Mouse (Mus musculus): ENCODE measurements at regions not wholly inside any gene's neighbourhood (a gene's known extent, or its start where the extent isn't known, plus 50 kb on each side); places are given as distances from the start of the nearest gene placed in this dataset.

DNA sequence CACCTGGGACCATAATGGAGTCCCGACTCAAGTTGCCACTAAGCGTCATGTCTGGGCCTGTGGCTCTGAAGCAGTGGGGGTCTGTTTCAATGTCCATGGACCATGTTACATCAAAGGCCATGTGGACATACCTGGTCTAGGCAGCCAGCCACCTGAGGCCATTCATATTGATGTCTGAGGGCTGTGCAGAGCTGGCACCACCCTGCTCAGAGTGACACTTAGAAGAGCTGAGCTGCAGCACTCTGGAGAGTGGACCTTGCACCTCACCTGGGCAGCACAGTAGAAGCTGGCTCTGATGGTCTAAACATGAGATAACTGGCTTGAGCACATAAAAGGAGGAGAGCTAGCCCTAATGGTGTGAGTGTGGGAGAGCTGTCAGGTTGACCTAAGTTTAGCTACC is 338.1 kb downstream of the Rps15a start:
- Histone ChIP-seq H3K9me3 (ENCODE audit: control insufficient read depth, low read length) (0 out of 2 replicates have a peak, but pooled peaks cover 2% of the 10 kb centered on the region), H3K4me2 (ENCODE audit: low read length) (no peak overlapping the region), H3K9ac (ENCODE audit: low read length) (no peak overlapping the region), H3K27me3 (replicated peaks; ENCODE audit: control insufficient read depth, insufficient read depth, low read length) (no peaks in the 10 kb centered on the region), H3K4me3 (ENCODE audit: low read depth, low read length) (no peak overlapping the region), H3K27ac (ENCODE audit: low read depth) (no peak overlapping the region), H3K36me3 (ENCODE audit: control insufficient read depth, insufficient read depth, low read length) (no peaks in the 10 kb centered on the region), H3K4me1 (replicated peaks; ENCODE audit: control insufficient read depth, insufficient read depth, low read length) (no peaks in the 10 kb centered on the region)
- ATAC-seq (replicated peaks; ENCODE audit: low FRiP score, low TSS enrichment, low read depth) (no peak), DNase-seq (ENCODE audit: low spot score) (peak; percentile 37)
- WGBS, result 96% methylated on average over 2 of the region's 2 CpGs

DNA sequence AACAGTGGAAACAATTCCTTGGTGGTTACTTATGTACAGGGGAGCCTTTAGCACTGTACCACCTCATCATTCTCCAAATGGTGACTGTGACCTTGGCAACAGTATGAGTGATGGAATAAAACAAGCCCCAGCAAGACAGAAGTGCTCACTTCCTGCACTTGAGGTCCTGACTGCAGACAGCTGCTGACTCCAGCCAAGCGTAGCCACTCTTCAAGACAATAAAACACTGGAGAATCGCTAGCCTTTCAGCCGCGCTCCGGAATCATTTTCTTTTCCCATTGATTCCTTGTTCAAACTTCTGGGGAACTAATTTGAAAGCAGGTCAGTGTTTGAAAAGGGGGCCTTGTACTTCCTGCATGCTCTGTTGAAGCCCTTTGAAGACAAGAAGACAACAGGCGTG is 344.2 kb downstream of the Rps15a start:
- Histone ChIP-seq H3K9me3 (ENCODE audit: control insufficient read depth, low read length) (0 out of 2 replicates have a peak, but pooled peaks cover 2% of the 10 kb centered on the region), H3K36me3 (ENCODE audit: control insufficient read depth, insufficient read depth, low read length) (no peaks in the 10 kb centered on the region), H3K27ac (ENCODE audit: low read depth) (no peak overlapping the region), H3K4me1 (replicated peaks; ENCODE audit: control insufficient read depth, insufficient read depth, low read length) (peaks cover 5% of the 10 kb centered on the region), H3K4me3 (ENCODE audit: low read depth, low read length) (no peak overlapping the region), H3K27me3 (replicated peaks; ENCODE audit: control insufficient read depth, insufficient read depth, low read length) (no peaks in the 10 kb centered on the region), H3K9ac (ENCODE audit: low read length) (no peak overlapping the region), H3K4me2 (ENCODE audit: low read length) (no peak overlapping the region)
- DNase-seq (ENCODE audit: low spot score), result no peak
- ATAC-seq (replicated peaks; ENCODE audit: low FRiP score, low TSS enrichment, low read depth), result no peak
- WGBS, result 45% methylated on average over 6 of the region's 6 CpGs

DNA sequence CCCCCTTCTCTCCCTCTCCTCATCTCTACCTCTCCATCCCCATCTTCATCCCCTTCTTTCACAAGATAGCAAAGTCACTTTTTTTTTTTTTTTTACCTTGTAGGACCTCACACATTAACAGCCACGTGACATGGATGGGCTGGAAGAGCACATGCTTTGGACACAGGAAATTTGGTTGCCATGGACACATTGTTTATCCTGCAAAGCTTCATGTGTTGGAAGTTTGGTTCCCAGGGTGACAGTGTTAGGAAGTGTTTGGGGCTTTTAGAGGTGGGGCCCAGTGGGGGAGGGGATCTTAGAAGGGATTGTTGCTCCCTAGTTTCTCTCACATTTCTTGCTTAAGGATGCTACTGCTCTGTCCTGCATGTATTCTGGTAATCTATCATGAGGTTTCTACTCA is 356.5 kb downstream of the Rps15a start:
- DNase-seq (ENCODE audit: low spot score), result no peak
- no peak overlapping the region for H3K9ac ChIP-seq (ENCODE audit: low read length)
- no peaks in the 10 kb centered on the region for H3K9me3 ChIP-seq (ENCODE audit: control insufficient read depth, low read length)
- no peaks in the 10 kb centered on the region for H3K27me3 ChIP-seq (replicated peaks; ENCODE audit: control insufficient read depth, insufficient read depth, low read length)
- 20% methylated on average over 1 of the region's 1 CpGs for WGBS
- 0 out of 2 replicates have a peak, but pooled peaks cover 6% of the 10 kb centered on the region for H3K4me1 ChIP-seq (replicated peaks; ENCODE audit: control insufficient read depth, insufficient read depth, low read length)
- no peak for ATAC-seq (replicated peaks; ENCODE audit: low FRiP score, low TSS enrichment, low read depth)
- no peak overlapping the region for H3K4me2 ChIP-seq (ENCODE audit: low read length)
- no peak overlapping the region for H3K27ac ChIP-seq (ENCODE audit: low read depth)
- H3K4me3 ChIP-seq (ENCODE audit: low read depth, low read length), result no peak overlapping the region
- H3K36me3 ChIP-seq (ENCODE audit: control insufficient read depth, insufficient read depth, low read length), result no peaks in the 10 kb centered on the region

- no peaks in the 10 kb centered on the region for H3K27me3 ChIP-seq (replicated peaks; ENCODE audit: control insufficient read depth, insufficient read depth, low read length)
- H3K27ac ChIP-seq (ENCODE audit: low read depth), result no peak overlapping the region
- WGBS, result 13% methylated on average over 4 of the region's 4 CpGs
- ATAC-seq (replicated peaks; ENCODE audit: low FRiP score, low TSS enrichment, low read depth), result no peak
- H3K36me3 ChIP-seq (ENCODE audit: control insufficient read depth, insufficient read depth, low read length), result no peaks in the 10 kb centered on the region
- H3K4me1 ChIP-seq (replicated peaks; ENCODE audit: control insufficient read depth, insufficient read depth, low read length), result peaks cover 19% of the 10 kb centered on the region
- no peak for DNase-seq (ENCODE audit: low spot score)
- H3K4me2 ChIP-seq (ENCODE audit: low read length), result no peak overlapping the region
- no peak overlapping the region for H3K9ac ChIP-seq (ENCODE audit: low read length)
- H3K9me3 ChIP-seq (ENCODE audit: control insufficient read depth, low read length), result no peaks in the 10 kb centered on the region
- H3K4me3 ChIP-seq (ENCODE audit: low read depth, low read length), result no peak overlapping the region
Observed at GRCm38 (mm10) chr7:117757033-117757432, 359.0 kb downstream of the Rps15a start.

GRCm38 (mm10) chr7:117755830-117756229 is 360.2 kb downstream of the Rps15a start:
- Histone ChIP-seq H3K9me3 (ENCODE audit: control insufficient read depth, low read length) (no peaks in the 10 kb centered on the region), H3K27me3 (replicated peaks; ENCODE audit: control insufficient read depth, insufficient read depth, low read length) (no peaks in the 10 kb centered on the region), H3K4me2 (ENCODE audit: low read length) (no peak overlapping the region), H3K4me3 (ENCODE audit: low read depth, low read length) (no peak overlapping the region), H3K4me1 (replicated peaks; ENCODE audit: control insufficient read depth, insufficient read depth, low read length) (peaks cover 19% of the 10 kb centered on the region), H3K27ac (ENCODE audit: low read depth) (no peak overlapping the region), H3K36me3 (ENCODE audit: control insufficient read depth, insufficient read depth, low read length) (no peaks in the 10 kb centered on the region), H3K9ac (ENCODE audit: low read length) (no peak overlapping the region)
- ATAC-seq (replicated peaks; ENCODE audit: low FRiP score, low TSS enrichment, low read depth), result no peak
- DNase-seq (ENCODE audit: low spot score), result no peak
- 59% methylated on average over 5 of the region's 5 CpGs for WGBS

- Histone ChIP-seq H3K4me3 (ENCODE audit: low read depth, low read length) (no peak overlapping the region), H3K27me3 (replicated peaks; ENCODE audit: control insufficient read depth, insufficient read depth, low read length) (no peaks in the 10 kb centered on the region), H3K27ac (ENCODE audit: low read depth) (0 out of 2 replicates have a peak overlapping the region, but pooled peaks have one; percentile 18), H3K4me1 (replicated peaks; ENCODE audit: control insufficient read depth, insufficient read depth, low read length) (peaks cover 19% of the 10 kb centered on the region), H3K4me2 (ENCODE audit: low read length) (no peak overlapping the region), H3K9me3 (ENCODE audit: control insufficient read depth, low read length) (no peaks in the 10 kb centered on the region), H3K36me3 (ENCODE audit: control insufficient read depth, insufficient read depth, low read length) (no peaks in the 10 kb centered on the region), H3K9ac (ENCODE audit: low read length) (no peak overlapping the region)
- 52% methylated on average over 5 of the region's 5 CpGs for WGBS
- no peak for ATAC-seq (replicated peaks; ENCODE audit: low FRiP score, low TSS enrichment, low read depth)
- no peak for DNase-seq (ENCODE audit: low spot score)
Observed at GRCm38 (mm10) chr7:117753296-117753695, 362.7 kb downstream of the Rps15a start.

GRCm38 (mm10) chr7:117752302-117753185 is 363.4 kb downstream of the Rps15a start:
- Histone ChIP-seq H3K4me1 (replicated peaks; ENCODE audit: control insufficient read depth, insufficient read depth, low read length) (peaks cover 19% of the 10 kb centered on the region), H3K9ac (ENCODE audit: low read length) (no peak overlapping the region), H3K4me2 (ENCODE audit: low read length) (no peak overlapping the region), H3K4me3 (ENCODE audit: low read depth, low read length) (no peak overlapping the region), H3K9me3 (ENCODE audit: control insufficient read depth, low read length) (no peaks in the 10 kb centered on the region), H3K27ac (ENCODE audit: low read depth) (0 out of 2 replicates have a peak overlapping the region, but pooled peaks have one; percentile 18), H3K36me3 (ENCODE audit: control insufficient read depth, insufficient read depth, low read length) (no peaks in the 10 kb centered on the region), H3K27me3 (replicated peaks; ENCODE audit: control insufficient read depth, insufficient read depth, low read length) (no peaks in the 10 kb centered on the region)
- ATAC-seq (replicated peaks; ENCODE audit: low FRiP score, low TSS enrichment, low read depth) (no peak), DNase-seq (ENCODE audit: low spot score) (no peak)
- 45% methylated on average over 12 of the region's 12 CpGs for WGBS

DNA sequence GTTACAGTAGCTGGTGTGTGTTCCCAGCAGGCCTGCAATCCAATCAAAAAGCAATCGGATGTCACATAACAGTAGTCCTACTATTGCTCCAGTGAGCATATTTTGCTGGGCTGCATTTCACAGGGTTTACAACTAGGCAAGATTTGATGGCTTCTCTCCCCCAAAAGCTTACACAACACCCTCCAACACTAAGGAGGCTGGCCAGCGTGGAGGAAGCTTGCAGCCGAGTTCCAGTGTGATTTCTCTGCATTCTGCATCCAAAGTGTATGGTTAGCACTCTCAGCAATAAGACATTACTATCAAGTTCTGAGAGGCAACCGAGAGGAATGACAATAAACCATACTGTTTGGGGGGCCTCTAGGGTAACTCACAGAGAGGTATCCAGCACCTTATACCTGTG is 367.2 kb downstream of the Xylt1 start:
- DNase-seq (ENCODE audit: low spot score) (no peak), ATAC-seq (replicated peaks; ENCODE audit: low FRiP score, low TSS enrichment, low read depth) (no peak)
- WGBS, result 82% methylated on average over 4 of the region's 4 CpGs
- Histone ChIP-seq H3K9ac (ENCODE audit: low read length) (no peak overlapping the region), H3K27me3 (replicated peaks; ENCODE audit: control insufficient read depth, insufficient read depth, low read length) (no peaks in the 10 kb centered on the region), H3K4me2 (ENCODE audit: low read length) (no peak overlapping the region), H3K27ac (ENCODE audit: low read depth) (no peak overlapping the region), H3K9me3 (ENCODE audit: control insufficient read depth, low read length) (no peaks in the 10 kb centered on the region), H3K4me3 (ENCODE audit: low read depth, low read length) (no peak overlapping the region), H3K4me1 (replicated peaks; ENCODE audit: control insufficient read depth, insufficient read depth, low read length) (0 out of 2 replicates have a peak, but pooled peaks cover 5% of the 10 kb centered on the region), H3K36me3 (ENCODE audit: control insufficient read depth, insufficient read depth, low read length) (no peaks in the 10 kb centered on the region)

DNA sequence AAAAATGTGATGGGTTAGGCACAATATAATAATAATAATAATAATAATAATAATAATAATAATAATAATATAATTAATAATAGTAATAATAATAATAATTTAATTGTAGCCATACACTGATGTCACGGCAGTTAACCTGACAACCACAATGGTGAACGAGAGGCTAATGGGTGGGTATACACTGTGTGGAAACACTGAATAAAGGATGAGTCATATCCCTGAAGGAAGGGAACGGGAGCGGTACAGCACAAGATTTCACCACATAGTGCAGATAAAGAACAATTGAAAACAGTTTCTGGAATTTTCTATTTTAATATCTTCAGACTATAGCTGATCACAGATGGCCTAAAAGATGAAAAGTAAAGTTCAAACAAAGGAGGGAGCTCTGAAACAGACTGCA is 365.6 kb downstream of the Xylt1 start:
- 84% methylated on average over 4 of the region's 4 CpGs for WGBS
- H3K4me2 ChIP-seq (ENCODE audit: low read length), result no peak overlapping the region
- no peaks in the 10 kb centered on the region for H3K36me3 ChIP-seq (ENCODE audit: control insufficient read depth, insufficient read depth, low read length)
- ATAC-seq (replicated peaks; ENCODE audit: low FRiP score, low TSS enrichment, low read depth) (no peak), DNase-seq (ENCODE audit: low spot score) (no peak)
- no peak overlapping the region for H3K9ac ChIP-seq (ENCODE audit: low read length)
- H3K9me3 ChIP-seq (ENCODE audit: control insufficient read depth, low read length), result no peaks in the 10 kb centered on the region
- H3K4me3 ChIP-seq (ENCODE audit: low read depth, low read length), result no peak overlapping the region
- no peaks in the 10 kb centered on the region for H3K4me1 ChIP-seq (replicated peaks; ENCODE audit: control insufficient read depth, insufficient read depth, low read length)
- no peaks in the 10 kb centered on the region for H3K27me3 ChIP-seq (replicated peaks; ENCODE audit: control insufficient read depth, insufficient read depth, low read length)
- no peak overlapping the region for H3K27ac ChIP-seq (ENCODE audit: low read depth)

All from intestine, embryonic 14.5 days (tissue).